Mouse (Mus musculus) erythroblast, embryonic 14.5 days (primary cell): ENCODE measurements around the gene Ankrd63. TPM values are rescaled to one million over a fixed set of nuclear protein-coding genes. Genes with fewer than 3 reads are reported as not detected.

ENCODE experiments used
- H3K27me3 ChIP-seq: 2 replicates; pipeline ENCODE4 v1.6.1; 2012; ENCODE audit warnings: inconsistent platforms; ENCODE audit not compliant: control insufficient read depth
- H3K36me3 ChIP-seq: 2 replicates; pipeline ENCODE4 v1.6.1; 2012; ENCODE audit warnings: mild to moderate bottlenecking, inconsistent platforms; ENCODE audit not compliant: control insufficient read depth
- H3K4me1 ChIP-seq: 2 replicates; pipeline ENCODE4 v1.6.1; 2012; ENCODE audit warnings: inconsistent platforms; ENCODE audit not compliant: control insufficient read depth
- H3K4me3 ChIP-seq: replicated peaks from 2 replicates; pipeline ENCODE3; 2012; ENCODE audit warnings: moderate library complexity, mild to moderate bottlenecking, inconsistent platforms
- H3K9me3 ChIP-seq: 2 replicates; pipeline ENCODE4 v1.6.1; 2012; ENCODE audit warnings: low read length, inconsistent platforms, mixed read lengths; ENCODE audit not compliant: control insufficient read depth
- GATA1 ChIP-seq: IDR thresholded peaks from 2 replicates; pipeline ENCODE4 v1.6.1; 2012; ENCODE audit warnings: low read length, inconsistent platforms, mixed read lengths
- TAL1 ChIP-seq: IDR thresholded peaks from 3 replicates; pipeline ENCODE4 v1.6.1; 2012; ENCODE audit warnings: low read length, inconsistent platforms, mixed read lengths
- polyA plus RNA-seq: library from polyadenylated mRNA; stranded (reverse); fragments of >175 nt; gene quantifications from 2 replicates; pipeline ENCODE4 v1.2.3, GENCODE M21; 2012

The Ankrd63 gene
- polyA plus RNA-seq, 1 experiment = not detected

GRCm38 (mm10) chr2:118708472-118708871, 4.7 kb upstream of the Ankrd63 start:
- Histone ChIP-seq H3K27me3 (peaks cover 96% of the 10 kb centered on the region), H3K36me3 (no peaks in the 10 kb centered on the region), H3K4me3 (no peak overlapping the region), H3K9me3 (peaks cover 8% of the 10 kb centered on the region; the same call in 1 of the 2 replicates), H3K4me1 (peaks cover 2% of the 10 kb centered on the region)
- TF ChIP-seq TAL1 (no peak), GATA1 (no peak)

- no peak overlapping the region for H3K4me3 ChIP-seq
- H3K36me3 ChIP-seq = no peaks in the 10 kb centered on the region
- peaks cover 22% of the 10 kb centered on the region for H3K9me3 ChIP-seq
- H3K4me1 ChIP-seq = peaks cover 13% of the 10 kb centered on the region
- TF ChIP-seq TAL1 (no peak), GATA1 (no peak)
- peaks cover 98% of the 10 kb centered on the region for H3K27me3 ChIP-seq
Measured at GRCm38 (mm10) chr2:118706436-118706835, 2.7 kb upstream of the Ankrd63 start.

- H3K36me3 ChIP-seq = no peaks in the 10 kb centered on the region
- peaks cover 15% of the 10 kb centered on the region for H3K4me1 ChIP-seq
- no peak for TF ChIP-seq GATA1
- TF ChIP-seq TAL1 = no peak
- peaks cover 95% of the 10 kb centered on the region for H3K27me3 ChIP-seq
- peak overlapping the region; percentile 16 for H3K4me3 ChIP-seq
- H3K9me3 ChIP-seq = peaks cover 22% of the 10 kb centered on the region
Measured at GRCm38 (mm10) chr2:118702883-118703761, 641 bp downstream of the Ankrd63 start.

GRCm38 (mm10) chr2:118701971-118702882, 1.5 kb downstream of the Ankrd63 start:
- Histone ChIP-seq H3K9me3 (peaks cover 22% of the 10 kb centered on the region), H3K27me3 (peaks cover 94% of the 10 kb centered on the region), H3K4me3 (no peak overlapping the region), H3K36me3 (no peaks in the 10 kb centered on the region), H3K4me1 (peaks cover 15% of the 10 kb centered on the region)
- no peak for TF ChIP-seq GATA1
- no peak for TF ChIP-seq TAL1

- H3K36me3 ChIP-seq = no peaks in the 10 kb centered on the region
- H3K27me3 ChIP-seq = peaks cover 94% of the 10 kb centered on the region
- H3K9me3 ChIP-seq = peaks cover 22% of the 10 kb centered on the region
- TF ChIP-seq TAL1 (no peak), GATA1 (no peak)
- H3K4me3 ChIP-seq = no peak overlapping the region
- peaks cover 15% of the 10 kb centered on the region for H3K4me1 ChIP-seq
Measured at GRCm38 (mm10) chr2:118701161-118701560, 2.6 kb downstream of the Ankrd63 start.

GRCm38 (mm10) chr2:118700179-118701062, 3.3 kb downstream of the Ankrd63 start:
- no peak overlapping the region for H3K4me3 ChIP-seq
- H3K36me3 ChIP-seq = no peaks in the 10 kb centered on the region
- H3K27me3 ChIP-seq = peaks cover 89% of the 10 kb centered on the region
- peaks cover 22% of the 10 kb centered on the region for H3K9me3 ChIP-seq
- TF ChIP-seq TAL1 = no peak
- TF ChIP-seq GATA1 = no peak
- peaks cover 15% of the 10 kb centered on the region for H3K4me1 ChIP-seq

- Histone ChIP-seq H3K27me3 (peaks cover 68% of the 10 kb centered on the region), H3K4me3 (no peak overlapping the region), H3K36me3 (no peaks in the 10 kb centered on the region), H3K9me3 (peaks cover 9% of the 10 kb centered on the region), H3K4me1 (peaks cover 8% of the 10 kb centered on the region)
- no peak for TF ChIP-seq TAL1
- no peak for TF ChIP-seq GATA1
Measured at GRCm38 (mm10) chr2:118697955-118698354, 5.8 kb downstream of the Ankrd63 start.

- Histone ChIP-seq H3K9me3 (peaks cover 4% of the 10 kb centered on the region; the same call in 1 of the 2 replicates), H3K4me1 (peaks cover 3% of the 10 kb centered on the region), H3K4me3 (no peak overlapping the region), H3K36me3 (no peaks in the 10 kb centered on the region), H3K27me3 (peaks cover 62% of the 10 kb centered on the region)
- TF ChIP-seq GATA1 = no peak
- no peak for TF ChIP-seq TAL1
Measured at GRCm38 (mm10) chr2:118697311-118697877, 6.4 kb downstream of the Ankrd63 start.
